Mouse (Mus musculus) liver, embryonic 14.5 days (tissue): ENCODE results near the gene H2afj. TPM values are rescaled to one million over a fixed set of nuclear protein-coding genes. Genes with fewer than 3 reads are reported as not detected.
A peak's percentile ranks its signal among the peaks of the same experiment; 100 is the strongest.
"Not testable (repeated sequence)": the region's sequence is repeated elsewhere in the genome, so short reads cannot be mapped to it uniquely, and the experiment has no call there.

ENCODE experiments used
- ATAC-seq: fragments of 200-750 bp; cut with Nextera tagmentation; 2 replicates; pipeline ENCODE4 v1.8.0; 2017; ENCODE audit warnings: moderate number of reproducible peaks, mild to moderate bottlenecking, moderate library complexity; ENCODE audit not compliant: insufficient read depth
- DNase-seq, 3 experiments: peaks; one replicate each; pipeline ENCODE4 v3.0.0-alpha.2; 2012 to 2013; ENCODE audit warnings: low read depth in 3 of 3, low spot score in 3 of 3
- H3K27ac ChIP-seq: fragments of 300-500 bp; sonication (generic); 2 replicates; pipeline ENCODE4 v1.5.1; 2014; ENCODE audit warnings: moderate library complexity, mild to moderate bottlenecking, control low read depth, inconsistent platforms
- H3K27me3 ChIP-seq: fragments of 300-500 bp; sonication (generic); 2 replicates; pipeline ENCODE4 v1.6.1; 2014; ENCODE audit warnings: mild to moderate bottlenecking, low read length, moderate library complexity; ENCODE audit not compliant: control insufficient read depth, insufficient read depth
- H3K36me3 ChIP-seq: fragments of 300-500 bp; sonication (generic); replicated peaks from 2 replicates; pipeline ENCODE4 v1.6.1; 2014; ENCODE audit warnings: low read depth; ENCODE audit not compliant: control insufficient read depth, insufficient read depth
- H3K4me1 ChIP-seq, 2 experiments: fragments of 200-500 bp in 1 of 2; fragments of 300-500 bp in 1 of 2; sonication (generic) in 1 of 2; replicated peaks; 2 replicates each; pipeline ENCODE4 v1.6.1; 2012 to 2014; ENCODE audit warnings: antibody characterized with exemption in 1 of 2, inconsistent platforms in 1 of 2, low read length in 1 of 2; ENCODE audit not compliant: control insufficient read depth in 2 of 2, insufficient read depth in 2 of 2
- H3K4me2 ChIP-seq: fragments of 300-500 bp; sonication (generic); 2 replicates; pipeline ENCODE4 v1.6.1; 2014; ENCODE audit warnings: low read depth, mild to moderate bottlenecking, control low read depth, moderate library complexity
- H3K4me3 ChIP-seq, 2 experiments: fragments of 200-500 bp in 1 of 2; fragments of 300-500 bp in 1 of 2; sonication (generic) in 1 of 2; 2 replicates each; pipeline ENCODE4 v1.5.1; 2012 to 2014; ENCODE audit warnings: low read depth in 2 of 2, low read length in 2 of 2, mild to moderate bottlenecking in 2 of 2, control low read depth in 1 of 2, inconsistent platforms in 1 of 2, moderate library complexity in 1 of 2; ENCODE audit not compliant: insufficient read depth in 1 of 2
- H3K9ac ChIP-seq: fragments of 300-500 bp; sonication (generic); replicated peaks from 2 replicates; pipeline ENCODE4 v1.6.1; 2014; ENCODE audit warnings: mild to moderate bottlenecking, control low read depth, moderate library complexity
- H3K9me3 ChIP-seq: fragments of 300-500 bp; sonication (generic); 2 replicates; pipeline ENCODE4 v1.6.1; 2016; ENCODE audit warnings: low read length, mixed read lengths; ENCODE audit not compliant: control insufficient read depth
- CTCF ChIP-seq: IDR thresholded peaks from 2 replicates; pipeline ENCODE4 v1.5.1; 2016; ENCODE audit warnings: antibody characterized with exemption, low read depth, control low read depth
- EP300 ChIP-seq: IDR thresholded peaks from 2 replicates; pipeline ENCODE4 v1.6.1; 2016; ENCODE audit warnings: antibody characterized with exemption, low read depth
- WGBS: fragments of 180-500 bp; shearing (Covaris S2); extraction: QIAGEN DNeasy Blood & Tissue Kit; methylation state at CpG from one replicate; pipeline ENCODE4 v1.1.7; 2014; ENCODE audit not compliant: insufficient replicate concordance; 5-methylcytosine and 5-hydroxymethylcytosine counted together
- polyA plus RNA-seq, 2 experiments: library from polyadenylated mRNA; depleted of rRNA in 1 of 2; stranded (reverse) in 1 of 2; unstranded in 1 of 2; fragments of >200 nt; fragmentation: Nextera tagmentation in 1 of 2; extraction: Ambion mirVana in 1 of 2; gene quantifications; 2 replicates each; pipeline versions ENCODE4 v1.2.1 to v1.2.3; 2012 to 2014

The H2afj gene
- polyA plus RNA-seq, 2 experiments = 112 to 133 TPM

GRCm38 (mm10) chr6:136793831-136794525 lies 14.1 kb upstream of the H2afj start:
- Histone ChIP-seq H3K27ac (no peak overlapping the region), H3K27me3 (peaks cover 6% of the 10 kb centered on the region; the same call in 1 of the 2 replicates), H3K36me3 (no peaks in the 10 kb centered on the region), H3K9me3 (no peaks in the 10 kb centered on the region), H3K4me3 (peak overlapping the region; percentile 47 to 51), H3K4me1 (peaks cover 21 to 35% of the 10 kb centered on the region in 2 experiments), H3K4me2 (peak overlapping the region; percentile 75), H3K9ac (peak overlapping the region; percentile 59)
- DNase-seq = no peak
- WGBS = under 1% methylated on average over 22 of the region's 24 CpGs
- ATAC-seq = no peak
- TF ChIP-seq EP300 (no peak), CTCF (no peak)

DNA sequence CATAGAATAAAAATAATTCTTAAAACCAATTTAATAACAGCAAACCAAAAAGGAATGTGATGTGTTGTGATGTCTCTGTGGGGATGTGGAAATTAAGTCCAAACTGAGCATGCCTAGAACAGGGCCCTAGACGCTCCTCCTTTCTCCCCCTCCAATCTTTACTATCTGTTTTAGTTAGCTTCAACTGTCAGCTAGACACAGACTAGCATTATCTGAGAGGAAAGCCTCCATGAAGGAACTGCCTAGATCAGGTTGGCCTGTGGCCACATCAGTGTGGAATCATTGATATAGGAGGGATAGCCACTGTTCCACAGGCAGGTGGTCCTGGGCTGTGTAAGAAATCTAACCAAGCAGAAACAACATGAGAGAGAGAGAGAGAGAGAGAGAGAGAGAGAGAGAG lies 12.9 kb upstream of the H2afj start:
- Histone ChIP-seq H3K9me3 (no peaks in the 10 kb centered on the region), H3K4me3 (no peak overlapping the region), H3K27ac (no peak overlapping the region), H3K9ac (no peak overlapping the region), H3K4me2 (no peak overlapping the region), H3K4me1 (peaks cover 25 to 37% of the 10 kb centered on the region in 2 experiments), H3K27me3 (peaks cover 6% of the 10 kb centered on the region; the same call in 1 of the 2 replicates), H3K36me3 (no peaks in the 10 kb centered on the region)
- no peak for DNase-seq
- WGBS = 7% methylated on average over 1 of the region's 1 CpGs
- ATAC-seq = no peak
- no peak; the same call in 1 of the 2 replicates for TF ChIP-seq EP300
- TF ChIP-seq CTCF = no peak

GRCm38 (mm10) chr6:136795850-136796249 lies 12.2 kb upstream of the H2afj start:
- DNase-seq (no peak), ATAC-seq (no peak)
- Histone ChIP-seq H3K36me3 (no peaks in the 10 kb centered on the region), H3K4me1 (peaks cover 25 to 40% of the 10 kb centered on the region in 2 experiments), H3K27ac (no peak overlapping the region), H3K27me3 (peaks cover 6% of the 10 kb centered on the region; the same call in 1 of the 2 replicates), H3K4me3 (no peak overlapping the region), H3K4me2 (no peak overlapping the region), H3K9ac (no peak overlapping the region), H3K9me3 (no peaks in the 10 kb centered on the region)
- TF ChIP-seq CTCF (no peak), EP300 (no peak)
- 65% methylated on average over 6 of the region's 6 CpGs for WGBS

- peak; percentile 67 for TF ChIP-seq EP300
- H3K4me2 ChIP-seq = peak overlapping the region; percentile 76
- peak overlapping the region; percentile 79 for H3K9ac ChIP-seq
- H3K9me3 ChIP-seq, H3K36me3 ChIP-seq, H3K27me3 ChIP-seq: not testable (repeated sequence)
- 41% methylated on average over 3 of the region's 3 CpGs for WGBS
- H3K4me3 ChIP-seq = peak overlapping the region; percentile 63 to 77
- H3K4me1 ChIP-seq = peaks cover 32 to 51% of the 10 kb centered on the region in 2 experiments
- peak in 2 of 3 experiments; percentile 63 to 69 for DNase-seq
- peak overlapping the region; percentile 97 for H3K27ac ChIP-seq
- peak; percentile 96 for ATAC-seq
These were observed 10.0 kb upstream of the H2afj start for GRCm38 (mm10) chr6:136797874-136798693.

DNA sequence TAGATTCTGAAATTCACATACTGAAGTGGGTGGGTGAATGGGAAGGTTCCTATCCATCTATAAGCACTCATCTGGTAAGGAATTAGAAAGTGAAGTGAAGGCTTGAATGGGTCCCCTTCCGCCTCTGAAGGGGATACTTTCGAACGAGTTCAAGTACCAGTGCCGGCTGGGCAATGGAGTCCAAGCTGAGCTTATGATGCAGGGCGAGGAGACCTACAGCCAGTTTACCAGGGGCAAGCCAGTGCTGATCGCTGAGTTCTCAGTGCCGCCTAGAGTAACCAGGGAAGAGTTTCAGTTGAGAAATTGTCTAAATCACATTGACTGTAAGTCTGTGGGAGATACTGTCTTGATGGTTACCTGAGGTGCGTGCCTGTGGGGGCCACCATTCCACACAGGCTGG lies 7.3 kb upstream of the H2afj start:
- 88% methylated on average over 8 of the region's 8 CpGs for WGBS
- no peak overlapping the region for H3K4me3 ChIP-seq
- H3K27ac ChIP-seq = no peak overlapping the region; the same call in 1 of the 2 replicates
- no peak for ATAC-seq
- TF ChIP-seq EP300 (no peak), CTCF (no peak)
- DNase-seq = no peak
- H3K9me3 ChIP-seq = no peaks in the 10 kb centered on the region
- peak overlapping the region; percentile 22 for H3K4me2 ChIP-seq
- H3K4me1 ChIP-seq = peaks cover 40 to 48% of the 10 kb centered on the region in 2 experiments
- H3K9ac ChIP-seq = no peak overlapping the region
- H3K27me3 ChIP-seq = no peaks in the 10 kb centered on the region
- no peaks in the 10 kb centered on the region for H3K36me3 ChIP-seq
